Mouse (Mus musculus): ENCODE measurements at regions not wholly inside any gene's neighbourhood (a gene's known extent, or its start where the extent isn't known, plus 50 kb on each side); places are given as distances from the start of the nearest gene placed in this dataset.

DNA sequence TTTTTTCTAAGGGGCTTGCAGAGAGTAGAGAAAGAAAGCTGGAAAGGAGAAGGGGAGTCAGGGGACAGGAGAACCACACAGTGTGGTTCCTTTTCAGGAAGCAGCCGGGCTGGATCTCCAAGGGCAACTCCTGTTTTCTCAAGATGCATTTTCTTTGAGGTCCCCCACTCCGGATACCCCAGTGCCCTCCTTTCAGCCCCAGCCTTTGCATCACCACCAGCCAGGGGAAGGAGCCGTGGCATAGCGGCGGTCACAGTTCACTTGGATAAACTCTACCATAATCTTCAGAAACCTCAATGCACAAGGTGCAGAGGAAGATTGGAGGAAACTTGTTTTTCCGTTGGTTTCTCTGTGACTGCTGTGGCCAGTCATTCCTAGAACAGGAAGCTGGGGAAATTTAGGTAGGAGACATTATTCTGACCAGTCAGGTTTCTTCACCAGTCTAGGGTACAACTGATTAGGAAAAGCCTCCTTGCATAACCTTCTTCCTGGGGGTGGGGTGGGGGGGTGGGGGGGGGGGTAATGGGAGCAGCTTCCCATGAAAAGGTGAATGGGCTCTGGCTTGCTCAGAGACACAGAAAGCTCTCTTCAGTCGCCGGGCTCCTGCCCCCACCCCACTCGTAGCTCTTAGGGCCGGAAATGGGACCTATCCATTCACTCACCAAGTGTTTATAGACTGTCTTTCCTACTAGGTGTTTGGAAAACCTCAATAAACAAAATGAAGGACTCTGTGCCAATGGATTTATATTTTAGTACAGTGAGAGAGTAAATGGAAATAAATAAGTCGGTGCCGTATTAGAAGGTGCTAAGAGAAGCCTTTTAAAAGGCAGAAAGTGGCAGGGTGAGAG, 196.6 kb downstream of the Gsdmc2 start:
- TF ChIP-seq CTCF (IDR thresholded peaks at IDR 0.05) (no peak), POLR2A (IDR thresholded peaks at IDR 0.05; ENCODE audit: insufficient read depth, low read depth, low read length) (no peak)

Data from heart, adult 2 months (tissue).